Mouse (Mus musculus) testis, adult 2 months (tissue): Measurements from ENCODE around the gene Igsf9. TPM values are rescaled to one million over a fixed set of nuclear protein-coding genes. Genes with fewer than 3 reads are reported as not detected.

Source experiments
- H3K27ac ChIP-seq: fragments of 200-500 bp; 2 replicates; pipeline ENCODE4 v1.5.1; 2012; ENCODE audit warnings: low read depth, low read length; ENCODE audit not compliant: control insufficient read depth, insufficient read depth
- H3K27me3 ChIP-seq: fragments of 200-500 bp; 2 replicates; pipeline ENCODE4 v1.6.1; 2012; ENCODE audit warnings: mild to moderate bottlenecking, low read length, moderate library complexity; ENCODE audit not compliant: control insufficient read depth, insufficient read depth
- H3K36me3 ChIP-seq: fragments of 200-500 bp; 2 replicates; pipeline ENCODE4 v1.6.1; 2012; ENCODE audit warnings: mild to moderate bottlenecking, low read length; ENCODE audit not compliant: control insufficient read depth, insufficient read depth
- H3K4me1 ChIP-seq: fragments of 200-500 bp; 2 replicates; pipeline ENCODE4 v1.6.1; 2012; ENCODE audit warnings: low read length; ENCODE audit not compliant: control insufficient read depth, insufficient read depth
- H3K4me3 ChIP-seq: fragments of 200-500 bp; 2 replicates; pipeline ENCODE4 v1.5.1; 2012; ENCODE audit warnings: low read depth, mild to moderate bottlenecking, low read length, moderate library complexity, mixed read lengths; ENCODE audit not compliant: control insufficient read depth
- CTCF ChIP-seq: fragments of 200-500 bp; IDR thresholded peaks from 2 replicates; pipeline ENCODE4 v1.5.1; 2012; ENCODE audit warnings: low read depth, mild to moderate bottlenecking, inconsistent platforms, low read length, moderate library complexity; ENCODE audit not compliant: control insufficient read depth, insufficient read depth, insufficient replicate concordance
- POLR2A ChIP-seq: fragments of 200-500 bp; IDR thresholded peaks from 2 replicates; pipeline ENCODE4 v1.6.1; 2012; ENCODE audit warnings: low read depth, mild to moderate bottlenecking, inconsistent platforms, low read length, moderate library complexity; ENCODE audit not compliant: control insufficient read depth
- polyA plus RNA-seq: library from polyadenylated mRNA; depleted of rRNA; stranded (reverse); fragments of >200 nt; gene quantifications from 2 replicates; pipeline ENCODE4 v1.2.3, GENCODE M21; 2012

Gene Igsf9
- polyA plus RNA-seq, 1 experiment: 66.1 TPM

DNA sequence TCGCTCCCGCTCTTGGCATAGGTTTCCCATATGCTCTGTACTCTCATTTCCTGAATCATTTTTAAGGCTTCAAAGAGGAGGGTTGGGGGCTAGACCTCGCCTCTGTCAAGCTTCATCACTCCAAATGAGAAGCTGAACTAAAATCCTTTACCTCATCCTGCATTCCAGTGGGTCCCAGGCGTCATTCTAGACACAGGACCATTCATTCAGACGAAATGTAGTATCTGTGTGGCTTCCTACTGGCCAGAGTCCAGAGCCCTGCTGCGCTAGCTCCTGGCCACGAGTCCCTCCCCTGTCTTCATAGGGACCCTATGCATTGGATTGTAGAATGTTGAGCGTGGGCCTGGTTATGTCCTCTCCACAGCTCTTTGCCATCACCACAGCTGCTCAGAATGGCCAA, 23.2 kb downstream of the Igsf9 start:
- H3K36me3 ChIP-seq: no peaks in the 10 kb centered on the region
- no peak for TF ChIP-seq POLR2A
- TF ChIP-seq CTCF: no peak
- H3K27ac ChIP-seq: no peak overlapping the region
- H3K27me3 ChIP-seq: no peaks in the 10 kb centered on the region
- no peak overlapping the region for H3K4me3 ChIP-seq
- peaks cover 20% of the 10 kb centered on the region for H3K4me1 ChIP-seq

DNA sequence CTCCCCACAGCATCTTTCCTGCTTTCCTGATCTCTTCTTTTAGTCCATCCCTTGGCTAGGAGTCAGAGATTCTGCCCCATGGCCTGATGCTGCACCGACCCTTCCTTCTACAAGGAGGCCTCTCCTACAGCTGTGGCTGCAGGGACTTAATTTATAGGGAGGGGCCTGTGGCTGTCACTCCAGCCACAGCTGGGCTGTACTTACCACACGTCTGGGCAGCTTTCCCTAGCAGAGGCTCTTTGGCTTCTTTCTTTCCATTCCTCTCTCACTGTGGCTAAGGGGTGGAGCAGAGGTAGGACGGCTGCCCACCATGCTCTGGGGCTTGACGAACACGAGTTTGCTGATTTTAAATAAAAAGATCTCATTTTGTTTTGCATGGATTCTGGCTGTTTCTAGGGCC, 25.4 kb downstream of the Igsf9 start:
- H3K4me3 ChIP-seq: no peak overlapping the region
- no peak overlapping the region for H3K27ac ChIP-seq
- TF ChIP-seq POLR2A: no peak
- TF ChIP-seq CTCF: no peak
- no peaks in the 10 kb centered on the region for H3K27me3 ChIP-seq
- no peaks in the 10 kb centered on the region for H3K36me3 ChIP-seq
- peaks cover 7% of the 10 kb centered on the region for H3K4me1 ChIP-seq

DNA sequence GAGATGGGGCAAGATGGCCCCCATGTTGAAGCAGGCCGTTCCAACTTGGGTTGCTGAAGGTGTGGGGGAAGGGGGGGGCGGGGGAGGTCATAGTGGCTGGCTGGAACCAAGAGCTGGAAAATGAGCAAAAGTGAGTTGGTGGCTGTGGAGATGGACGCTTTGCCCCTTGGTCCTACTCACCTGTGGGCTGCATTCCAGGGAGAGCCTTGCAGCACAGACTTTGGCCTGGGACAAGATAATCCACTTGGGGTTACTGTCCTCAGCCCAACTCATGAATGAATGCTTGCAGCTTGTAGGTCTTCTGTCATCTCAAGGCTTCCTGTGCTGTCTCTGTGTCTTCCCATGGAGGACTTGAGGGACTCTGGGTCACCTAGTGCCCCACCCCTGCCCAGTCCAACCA, 26.1 kb downstream of the Igsf9 start:
- Histone ChIP-seq H3K4me1 (peaks cover 5% of the 10 kb centered on the region), H3K27me3 (no peaks in the 10 kb centered on the region), H3K4me3 (no peak overlapping the region), H3K36me3 (no peaks in the 10 kb centered on the region), H3K27ac (no peak overlapping the region)
- TF ChIP-seq POLR2A (no peak), CTCF (no peak)

DNA sequence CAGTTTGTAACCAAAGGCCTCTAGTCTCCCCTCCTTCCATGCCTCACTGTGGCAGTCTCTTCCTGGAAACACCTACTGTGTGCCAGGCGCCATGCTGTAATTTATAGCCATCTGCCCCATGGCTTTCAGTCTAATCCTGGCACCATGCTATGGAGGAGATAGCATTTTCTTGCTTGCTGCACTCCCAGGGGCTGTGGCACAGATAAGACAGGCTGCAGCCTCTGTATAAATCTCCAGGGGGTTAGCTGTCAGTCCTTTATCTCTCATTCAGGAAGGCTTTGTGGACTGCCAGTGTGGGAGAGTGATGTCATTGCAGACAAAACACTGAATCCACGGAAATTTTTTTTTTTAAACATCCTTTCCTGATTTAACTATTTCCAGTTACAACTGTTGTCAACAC, 26.6 kb downstream of the Igsf9 start:
- no peaks in the 10 kb centered on the region for H3K27me3 ChIP-seq
- TF ChIP-seq CTCF (no peak), POLR2A (no peak)
- H3K4me1 ChIP-seq: peaks cover 7% of the 10 kb centered on the region
- no peak overlapping the region for H3K4me3 ChIP-seq
- H3K27ac ChIP-seq: no peak overlapping the region
- no peaks in the 10 kb centered on the region for H3K36me3 ChIP-seq

DNA sequence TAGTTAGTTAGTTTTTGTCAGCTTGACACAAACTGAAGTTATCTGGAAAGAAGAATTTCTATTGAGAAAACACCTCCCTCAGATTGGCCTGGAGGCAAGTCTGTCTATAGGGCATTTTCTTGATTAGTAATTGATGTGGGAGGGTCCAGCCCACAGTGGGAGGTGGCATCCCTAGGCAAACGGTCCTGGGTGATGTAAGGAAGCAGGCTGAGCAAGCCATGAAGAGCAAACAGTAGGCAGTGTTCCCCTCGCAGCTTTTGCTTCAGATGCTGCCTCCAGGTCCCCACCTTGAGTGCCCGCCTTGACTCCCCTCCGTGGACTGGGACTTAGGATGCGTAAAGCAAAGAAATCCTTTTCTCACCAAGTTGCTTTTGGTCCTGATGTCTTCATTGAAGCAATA, 27.6 kb downstream of the Igsf9 start:
- Histone ChIP-seq H3K36me3 (no peaks in the 10 kb centered on the region), H3K4me1 (peaks cover 15% of the 10 kb centered on the region), H3K4me3 (no peak overlapping the region), H3K27me3 (no peaks in the 10 kb centered on the region), H3K27ac (no peak overlapping the region)
- TF ChIP-seq POLR2A: no peak
- TF ChIP-seq CTCF: no peak

DNA sequence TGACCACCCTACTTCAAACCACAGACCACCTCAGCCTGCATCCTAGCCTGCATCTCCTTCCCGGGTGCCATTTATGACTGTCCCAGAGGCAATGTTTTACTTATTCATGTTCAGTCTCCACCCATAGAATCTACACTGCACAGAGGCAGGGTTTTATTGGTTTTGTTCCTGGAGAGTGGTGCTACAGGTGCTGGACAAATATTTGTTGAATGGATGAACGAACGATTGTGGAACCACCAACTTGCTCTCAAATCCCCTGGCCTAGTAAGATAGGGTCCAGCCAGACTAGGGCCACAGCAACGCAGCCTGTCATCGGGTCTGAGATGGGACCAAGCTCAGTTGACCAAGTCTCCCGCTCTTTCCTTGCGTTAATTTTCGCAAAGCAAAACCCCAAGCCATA, 28.4 kb downstream of the Igsf9 start:
- H3K27ac ChIP-seq: no peak overlapping the region
- no peak overlapping the region for H3K4me3 ChIP-seq
- H3K4me1 ChIP-seq: peaks cover 16% of the 10 kb centered on the region
- H3K27me3 ChIP-seq: no peaks in the 10 kb centered on the region
- TF ChIP-seq CTCF: no peak
- no peaks in the 10 kb centered on the region for H3K36me3 ChIP-seq

DNA sequence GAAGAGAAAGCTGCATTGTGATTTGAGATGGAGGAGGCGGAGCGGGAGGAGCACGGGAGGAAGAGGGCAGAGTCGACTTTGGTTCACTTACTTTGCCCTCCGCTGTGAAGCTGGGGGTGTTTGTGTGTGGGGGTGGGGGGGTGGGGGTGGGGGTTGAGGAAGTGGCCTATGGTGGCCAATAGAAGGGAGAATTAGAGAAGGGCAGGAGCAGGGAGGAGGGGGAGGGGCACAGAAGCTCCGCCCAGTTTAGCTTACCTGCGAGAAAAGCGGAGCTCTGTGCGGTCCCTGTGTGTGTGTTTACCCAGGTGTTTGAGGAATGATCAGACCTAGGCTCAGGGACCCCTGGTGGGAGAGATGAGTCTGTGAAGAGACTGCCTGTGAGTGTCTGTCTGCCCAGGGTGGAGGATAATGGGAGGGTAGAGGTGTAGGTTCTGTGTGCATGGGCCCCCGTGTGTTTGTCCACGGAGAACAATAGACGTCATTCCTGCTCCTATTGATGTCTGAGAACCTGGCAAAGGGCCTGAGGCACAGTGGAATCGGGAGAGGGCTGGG, 28.9 kb downstream of the Igsf9 start:
- no peak overlapping the region for H3K4me3 ChIP-seq
- no peak overlapping the region for H3K27ac ChIP-seq
- TF ChIP-seq POLR2A (no peak), CTCF (no peak)
- peaks cover 16% of the 10 kb centered on the region for H3K4me1 ChIP-seq
- no peaks in the 10 kb centered on the region for H3K36me3 ChIP-seq
- no peaks in the 10 kb centered on the region for H3K27me3 ChIP-seq

DNA sequence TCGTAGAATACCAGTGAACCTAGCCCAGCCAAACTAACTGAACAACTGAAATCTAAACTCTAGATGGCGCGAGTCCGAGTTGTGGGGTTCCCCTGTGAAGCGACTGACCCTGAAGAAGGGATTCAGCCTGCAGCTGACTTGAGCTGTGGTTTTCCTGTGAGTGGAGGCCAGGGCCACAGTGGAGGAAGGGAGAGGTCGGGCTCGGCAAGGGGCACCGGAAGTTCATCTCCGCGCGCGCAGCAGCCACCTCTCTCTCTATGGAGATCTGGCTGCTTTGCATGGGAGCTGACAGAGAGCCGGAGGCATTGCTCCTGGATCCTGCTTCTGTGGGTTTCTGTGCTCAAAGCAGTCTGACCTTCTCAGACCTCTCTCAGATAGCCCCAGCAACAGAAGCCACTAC, 31.4 kb downstream of the Igsf9 start:
- H3K27me3 ChIP-seq: no peaks in the 10 kb centered on the region
- H3K4me1 ChIP-seq: peaks cover 16% of the 10 kb centered on the region
- no peak overlapping the region; the same call in 1 of the 2 replicates for H3K27ac ChIP-seq
- peak overlapping the region; percentile 73 for H3K4me3 ChIP-seq
- H3K36me3 ChIP-seq: no peaks in the 10 kb centered on the region
- TF ChIP-seq POLR2A: no peak
- no peak for TF ChIP-seq CTCF
